Mouse (Mus musculus): ENCODE measurements around the gene Foxn2. TPM values are rescaled to one million over a fixed set of nuclear protein-coding genes. Genes with fewer than 3 reads are reported as not detected.

The Foxn2 gene
- total and polyA plus RNA-seq, 2 experiments from 2014 or later, result 5.4 to 9.0 TPM

- Histone ChIP-seq H3K27me3 (ENCODE audit: control insufficient read depth, insufficient read depth, low read length) (no peaks in the 10 kb centered on the region), H3K4me2 (ENCODE audit: low read depth, low read length) (no peak overlapping the region), H3K9ac (replicated peaks; ENCODE audit: low read depth, low read length) (no peak overlapping the region), H3K4me1 (ENCODE audit: control insufficient read depth, insufficient read depth) (no peaks in the 10 kb centered on the region), H3K9me3 (replicated peaks; ENCODE audit: control insufficient read depth, low read length) (no peaks in the 10 kb centered on the region), H3K27ac (ENCODE audit: low read depth) (no peak overlapping the region), H3K4me3 (ENCODE audit: low read depth, low read length) (no peak overlapping the region), H3K36me3 (replicated peaks; ENCODE audit: control insufficient read depth, insufficient read depth, low read length) (no peaks in the 10 kb centered on the region)
- ATAC-seq (ENCODE audit: insufficient read depth, low read depth) (no peak), DNase-seq (ENCODE audit: low spot score) (no peak)
- no peak for TF ChIP-seq EP300 (IDR thresholded peaks at IDR 0.05; ENCODE audit: low read depth)
- WGBS, result 68% methylated on average over 15 of the region's 15 CpGs
Measured at GRCm38 (mm10) chr17:88400702-88401475, 39.6 kb upstream of the Foxn2 start.

- WGBS, result 64% methylated on average over 6 of the region's 6 CpGs
- H3K4me2 ChIP-seq (ENCODE audit: low read depth, low read length), result no peak overlapping the region
- no peak overlapping the region for H3K4me3 ChIP-seq (ENCODE audit: low read depth, low read length)
- H3K9me3 ChIP-seq (replicated peaks; ENCODE audit: control insufficient read depth, low read length), result no peaks in the 10 kb centered on the region
- no peak overlapping the region for H3K9ac ChIP-seq (replicated peaks; ENCODE audit: low read depth, low read length)
- no peaks in the 10 kb centered on the region for H3K36me3 ChIP-seq (replicated peaks; ENCODE audit: control insufficient read depth, insufficient read depth, low read length)
- ATAC-seq (ENCODE audit: insufficient read depth, low read depth), result no peak
- no peak overlapping the region for H3K27ac ChIP-seq (ENCODE audit: low read depth)
- no peak for DNase-seq (ENCODE audit: low spot score)
- TF ChIP-seq CTCF (IDR thresholded peaks at IDR 0.05; ENCODE audit: low read depth) (no peak), EP300 (IDR thresholded peaks at IDR 0.05; ENCODE audit: low read depth) (no peak)
- H3K27me3 ChIP-seq (ENCODE audit: control insufficient read depth, insufficient read depth, low read length), result no peaks in the 10 kb centered on the region
- no peaks in the 10 kb centered on the region for H3K4me1 ChIP-seq (ENCODE audit: control insufficient read depth, insufficient read depth)
Measured at GRCm38 (mm10) chr17:88403269-88403668, 37.2 kb upstream of the Foxn2 start.

GRCm38 (mm10) chr17:88404471-88404870 is 36.0 kb upstream of the Foxn2 start:
- DNase-seq (ENCODE audit: low spot score), result no peak
- no peaks in the 10 kb centered on the region for H3K9me3 ChIP-seq (replicated peaks; ENCODE audit: control insufficient read depth, low read length)
- WGBS, result 31% methylated on average over 6 of the region's 6 CpGs
- H3K4me3 ChIP-seq (ENCODE audit: low read depth, low read length), result peak overlapping the region; percentile 26; the same call in 1 of the 2 replicates
- TF ChIP-seq EP300 (IDR thresholded peaks at IDR 0.05; ENCODE audit: low read depth), result no peak
- TF ChIP-seq CTCF (IDR thresholded peaks at IDR 0.05; ENCODE audit: low read depth), result no peak
- no peaks in the 10 kb centered on the region for H3K4me1 ChIP-seq (ENCODE audit: control insufficient read depth, insufficient read depth)
- no peak overlapping the region for H3K9ac ChIP-seq (replicated peaks; ENCODE audit: low read depth, low read length)
- ATAC-seq (ENCODE audit: insufficient read depth, low read depth), result no peak
- no peaks in the 10 kb centered on the region for H3K36me3 ChIP-seq (replicated peaks; ENCODE audit: control insufficient read depth, insufficient read depth, low read length)
- no peaks in the 10 kb centered on the region for H3K27me3 ChIP-seq (ENCODE audit: control insufficient read depth, insufficient read depth, low read length)
- peak overlapping the region; percentile 47 for H3K4me2 ChIP-seq (ENCODE audit: low read depth, low read length)
- no peak overlapping the region for H3K27ac ChIP-seq (ENCODE audit: low read depth)

- Histone ChIP-seq H3K36me3 (replicated peaks; ENCODE audit: control insufficient read depth, insufficient read depth, low read length) (no peaks in the 10 kb centered on the region), H3K27me3 (ENCODE audit: control insufficient read depth, insufficient read depth, low read length) (no peaks in the 10 kb centered on the region), H3K9ac (replicated peaks; ENCODE audit: low read depth, low read length) (no peak overlapping the region), H3K27ac (ENCODE audit: low read depth) (no peak overlapping the region), H3K4me2 (ENCODE audit: low read depth, low read length) (peak overlapping the region; percentile 47), H3K9me3 (replicated peaks; ENCODE audit: control insufficient read depth, low read length) (no peaks in the 10 kb centered on the region), H3K4me1 (ENCODE audit: control insufficient read depth, insufficient read depth) (no peaks in the 10 kb centered on the region), H3K4me3 (ENCODE audit: low read depth, low read length) (peak overlapping the region; percentile 26)
- TF ChIP-seq EP300 (IDR thresholded peaks at IDR 0.05; ENCODE audit: low read depth) (no peak), CTCF (IDR thresholded peaks at IDR 0.05; ENCODE audit: low read depth) (no peak)
- DNase-seq (ENCODE audit: low spot score) (no peak), ATAC-seq (ENCODE audit: insufficient read depth, low read depth) (no peak)
- 29% methylated on average over 19 of the region's 19 CpGs for WGBS
Measured at GRCm38 (mm10) chr17:88405076-88405475, 35.4 kb upstream of the Foxn2 start.

- 85% methylated on average over 3 of the region's 3 CpGs for WGBS
Measured at GRCm38 (mm10) chr17:88409706-88410105, 30.8 kb upstream of the Foxn2 start.

More at GRCm38 (mm10) chr17:88409706-88410105, 30.8 kb upstream of the Foxn2 start:
- Histone ChIP-seq H3K4me1 (ENCODE audit: control insufficient read depth, insufficient read depth) (peaks cover 8% of the 10 kb centered on the region; the same call in 1 of the 2 replicates), H3K27ac (ENCODE audit: low read depth) (no peak overlapping the region), H3K27me3 (ENCODE audit: control insufficient read depth, insufficient read depth, low read length) (no peaks in the 10 kb centered on the region), H3K36me3 (replicated peaks; ENCODE audit: control insufficient read depth, insufficient read depth, low read length) (no peaks in the 10 kb centered on the region), H3K9ac (replicated peaks; ENCODE audit: low read depth, low read length) (no peak overlapping the region), H3K9me3 (replicated peaks; ENCODE audit: control insufficient read depth, low read length) (no peaks in the 10 kb centered on the region), H3K4me3 (ENCODE audit: low read depth, low read length) (no peak overlapping the region), H3K4me2 (ENCODE audit: low read depth, low read length) (no peak overlapping the region)
- DNase-seq (ENCODE audit: low spot score), result no peak
- TF ChIP-seq CTCF (IDR thresholded peaks at IDR 0.05; ENCODE audit: low read depth) (no peak), EP300 (IDR thresholded peaks at IDR 0.05; ENCODE audit: low read depth) (no peak)
- ATAC-seq (ENCODE audit: insufficient read depth, low read depth), result no peak

Data from heart, postnatal 0 days (tissue).